Mouse (Mus musculus) E14TG2a.4 (cell line): ENCODE measurements around the gene Zp3.

Experiments
- H3K27me3 ChIP-seq: 2 replicates; pipeline ENCODE4 v1.6.1; 2014; ENCODE audit warnings: low read length, control low read depth; ENCODE audit not compliant: insufficient read depth
- H3K36me3 ChIP-seq: 2 replicates; pipeline ENCODE4 v1.6.1; 2014; ENCODE audit warnings: low read length, control low read depth; ENCODE audit not compliant: insufficient read depth
- H3K4me1 ChIP-seq: replicated peaks from 2 replicates; pipeline ENCODE4 v1.6.1; 2014; ENCODE audit warnings: low read depth, low read length, control low read depth
- H3K4me3 ChIP-seq: replicated peaks from 2 replicates; pipeline ENCODE4 v1.5.1; 2014; ENCODE audit warnings: mild to moderate bottlenecking, low read length
- H3K9me3 ChIP-seq: 2 replicates; pipeline ENCODE4 v1.6.1; 2014; ENCODE audit warnings: low read length, control low read depth
- CTCF ChIP-seq: conservative IDR thresholded peaks from 2 replicates; pipeline ENCODE4 v1.5.1; 2014; ENCODE audit warnings: low read length
- NANOG ChIP-seq: IDR thresholded peaks from 2 replicates; pipeline ENCODE4 v1.6.1; 2014; ENCODE audit warnings: borderline replicate concordance, low read length, mixed read lengths
- POU5F1 ChIP-seq: IDR thresholded peaks from 2 replicates; pipeline ENCODE4 v1.6.1; 2014; ENCODE audit warnings: low read length, borderline replicate concordance

The Zp3 gene

DNA sequence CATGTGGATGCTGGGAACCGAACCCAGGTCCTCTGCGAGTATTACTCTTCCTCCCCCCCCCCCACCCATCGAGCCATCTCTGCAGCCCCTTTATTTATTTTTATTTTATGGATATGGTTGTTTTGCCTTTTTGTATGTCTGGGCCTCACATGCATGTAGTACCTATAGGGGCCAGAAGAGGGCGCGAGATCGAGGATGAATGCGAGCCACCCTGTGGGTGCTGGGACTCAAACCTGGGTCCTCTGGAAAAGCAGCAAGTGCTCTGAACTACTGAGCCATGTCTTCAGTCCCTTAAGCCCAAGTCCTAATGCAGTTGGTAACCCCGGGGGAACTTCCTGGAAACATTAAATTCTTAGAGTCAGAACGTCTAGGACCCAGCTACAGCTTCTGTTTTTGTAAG is 13.0 kb upstream of the Zp3 start:
- H3K36me3 ChIP-seq: no peaks in the 10 kb centered on the region
- no peaks in the 10 kb centered on the region for H3K27me3 ChIP-seq
- H3K9me3 ChIP-seq: no peaks in the 10 kb centered on the region
- TF ChIP-seq CTCF: peak; percentile 80
- TF ChIP-seq POU5F1: no peak
- peaks cover 60% of the 10 kb centered on the region for H3K4me1 ChIP-seq
- no peak overlapping the region for H3K4me3 ChIP-seq

DNA sequence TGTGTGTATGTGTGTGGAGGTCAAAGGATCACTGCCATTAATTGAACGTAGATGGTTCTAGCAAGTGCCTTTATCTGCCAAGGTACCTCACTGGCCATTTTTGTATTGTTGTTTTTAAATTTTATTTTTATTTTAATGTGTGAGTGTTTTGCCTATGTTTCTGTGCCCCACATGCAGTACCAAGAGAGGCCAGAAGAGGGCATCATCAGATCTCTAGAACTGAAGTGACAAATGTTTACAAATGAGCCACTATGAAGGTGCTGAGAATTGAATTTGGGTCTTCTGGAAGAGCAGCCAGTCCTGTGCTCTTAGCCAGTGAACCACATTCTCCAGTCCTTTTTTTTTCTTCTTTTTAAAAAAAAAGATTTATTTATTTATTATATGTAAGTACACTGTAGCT is 11.1 kb upstream of the Zp3 start:
- TF ChIP-seq CTCF (peak; percentile 100), NANOG (no peak), POU5F1 (no peak)
- Histone ChIP-seq H3K4me3 (no peak overlapping the region), H3K27me3 (no peaks in the 10 kb centered on the region), H3K36me3 (no peaks in the 10 kb centered on the region), H3K9me3 (no peaks in the 10 kb centered on the region), H3K4me1 (peaks cover 72% of the 10 kb centered on the region)

DNA sequence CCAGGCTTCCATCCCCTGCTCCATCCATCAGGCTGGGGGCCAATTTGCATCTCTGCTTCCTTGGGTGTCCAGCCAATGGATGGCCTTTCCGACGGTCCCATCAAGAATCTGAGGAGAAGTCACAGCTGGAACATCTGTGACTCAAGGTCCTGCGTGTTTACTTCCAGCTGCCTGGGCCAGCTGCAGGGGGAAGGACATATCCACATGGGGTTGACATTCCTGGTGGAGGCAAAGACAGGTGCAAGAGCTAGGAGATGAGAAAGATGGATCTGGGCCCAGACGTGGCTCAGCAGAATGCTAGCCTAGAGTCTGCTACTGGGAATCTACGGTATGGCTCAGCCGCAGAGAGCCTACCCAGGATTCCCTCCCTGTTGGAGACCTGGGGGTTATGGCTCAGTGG is 9.7 kb upstream of the Zp3 start:
- Histone ChIP-seq H3K36me3 (no peaks in the 10 kb centered on the region), H3K4me3 (no peak overlapping the region), H3K9me3 (0 out of 2 replicates have a peak, but pooled peaks cover 5% of the 10 kb centered on the region), H3K27me3 (no peaks in the 10 kb centered on the region), H3K4me1 (peaks cover 65% of the 10 kb centered on the region)
- TF ChIP-seq CTCF: no peak
- no peak for TF ChIP-seq POU5F1

DNA sequence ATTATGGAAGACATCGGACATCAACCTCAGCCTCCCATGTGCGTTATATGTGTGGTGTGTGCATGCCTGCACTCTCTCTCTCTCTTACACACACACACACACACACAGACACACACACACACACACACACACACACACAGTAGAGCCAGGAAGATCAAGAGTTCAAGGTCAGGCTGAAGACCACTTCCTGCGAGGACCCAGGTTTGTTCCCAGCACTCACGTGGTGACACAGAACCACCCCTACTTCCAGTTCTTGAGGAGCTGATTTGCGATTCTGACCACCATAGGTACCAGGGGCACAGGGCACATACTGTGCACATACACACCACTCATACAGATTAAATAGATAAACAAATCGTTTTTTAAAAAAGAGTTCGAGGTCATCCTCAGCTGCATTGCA is 8.0 kb upstream of the Zp3 start:
- Histone ChIP-seq H3K27me3 (no peaks in the 10 kb centered on the region), H3K4me1 (peaks cover 70% of the 10 kb centered on the region), H3K9me3 (0 out of 2 replicates have a peak, but pooled peaks cover 5% of the 10 kb centered on the region), H3K36me3 (no peaks in the 10 kb centered on the region), H3K4me3 (peak overlapping the region; percentile 61; the same call in 1 of the 2 replicates)
- TF ChIP-seq NANOG: no peak
- no peak for TF ChIP-seq POU5F1
- TF ChIP-seq CTCF: no peak

DNA sequence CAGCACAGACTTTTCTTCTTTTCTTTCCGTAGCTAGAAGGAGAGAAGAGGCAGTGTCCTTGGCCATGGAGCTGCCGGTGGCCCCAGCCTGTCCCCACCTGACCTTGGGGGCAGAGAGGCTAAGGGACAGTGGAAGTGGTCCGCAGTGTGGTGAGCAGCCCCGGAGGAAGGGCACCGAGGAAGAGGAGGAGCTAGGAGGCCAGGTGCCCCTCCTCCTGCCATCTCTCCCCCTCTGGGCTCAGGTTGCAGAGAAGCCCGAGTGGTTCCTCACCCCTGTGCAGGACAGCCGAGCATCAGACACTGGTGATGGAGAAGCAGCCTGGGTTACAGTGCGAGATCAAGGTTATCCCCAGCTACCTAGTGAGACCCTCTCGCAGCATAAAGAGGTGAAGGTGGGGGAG is 5.5 kb upstream of the Zp3 start, which contains the start of gene Ssc4d:
Ssc4d (minus strand) TSS at position 167 of the 400 bp plus-strand sequence.
- H3K4me3 ChIP-seq: no peak within 1 kb of the TSS
- no peak for TF ChIP-seq POU5F1
- TF ChIP-seq CTCF: no peak
- TF ChIP-seq NANOG: no peak

DNA sequence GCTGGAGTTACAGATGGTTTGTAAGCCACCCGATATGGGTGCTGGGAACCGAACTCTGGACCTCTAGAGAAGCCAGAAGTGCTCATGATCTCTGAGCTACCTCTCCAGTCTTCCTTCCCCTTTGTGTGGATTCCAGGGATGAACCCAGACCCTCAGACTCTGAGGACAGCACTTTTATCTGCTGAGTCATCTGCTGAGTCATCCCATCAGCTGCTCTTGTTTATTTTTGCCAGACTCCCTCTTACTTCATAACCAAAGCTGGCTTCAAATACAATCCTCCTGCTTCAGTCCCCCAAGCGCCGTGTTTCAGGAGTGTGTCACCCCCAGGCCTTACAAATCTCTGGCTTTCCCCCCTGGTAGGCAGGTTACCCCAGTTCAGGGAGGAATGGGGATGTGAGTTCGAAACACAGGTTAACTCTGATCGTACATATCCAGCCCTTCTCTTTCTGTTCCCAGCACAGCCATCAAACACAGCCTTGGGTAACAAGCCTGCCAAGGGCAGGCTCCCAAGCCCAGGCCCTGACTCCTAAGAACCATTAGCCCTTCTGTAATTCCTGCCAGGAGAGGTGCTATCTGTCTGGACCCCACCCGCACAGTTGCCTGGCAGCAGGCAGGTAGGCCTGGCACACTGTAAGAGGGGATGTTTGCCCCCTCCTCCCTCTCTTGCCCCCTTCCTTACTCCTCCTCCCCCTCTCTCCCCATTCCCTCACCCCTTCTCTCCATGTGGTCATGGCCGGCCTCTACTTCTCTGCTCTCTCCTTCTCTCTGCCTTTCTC is 3.8 kb upstream of the Zp3 start:
- TF ChIP-seq CTCF (no peak), POU5F1 (no peak), NANOG (no peak)
- peaks cover 12% of the 10 kb centered on the region for H3K9me3 ChIP-seq
- peaks cover 71% of the 10 kb centered on the region for H3K4me1 ChIP-seq
- 0 out of 2 replicates have a peak, but pooled peaks cover 4% of the 10 kb centered on the region for H3K27me3 ChIP-seq
- H3K36me3 ChIP-seq: no peaks in the 10 kb centered on the region
- H3K4me3 ChIP-seq: no peak overlapping the region

More for the DNA sequence above, 5.5 kb upstream of the Zp3 start, which contains the start of gene Ssc4d:
- no peaks in the 10 kb centered on the region for H3K36me3 ChIP-seq
- peaks cover 65% of the 10 kb centered on the region for H3K4me1 ChIP-seq
- no peaks in the 10 kb centered on the region for H3K27me3 ChIP-seq
- H3K9me3 ChIP-seq: peaks cover 12% of the 10 kb centered on the region

DNA sequence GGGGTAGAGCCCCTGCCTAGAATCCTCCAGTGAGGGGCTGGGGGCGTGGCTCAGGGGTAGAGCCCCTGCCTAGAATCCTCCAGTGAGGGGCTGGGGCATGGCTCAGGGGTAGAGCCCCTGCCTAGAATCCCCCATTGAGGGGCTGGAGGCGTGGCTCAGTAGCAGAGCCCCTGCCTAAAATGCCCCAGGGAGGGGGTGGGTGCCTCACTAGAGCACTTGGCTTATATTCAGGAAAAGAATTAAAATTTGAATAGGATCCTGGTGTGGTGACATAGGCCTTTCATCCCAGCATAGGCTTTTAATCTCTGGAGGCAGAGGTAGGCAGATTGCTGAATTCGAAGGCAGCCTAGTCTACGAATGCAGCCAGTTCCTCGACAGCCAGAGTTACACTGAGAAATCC is 518 bp upstream of the Zp3 start:
- Histone ChIP-seq H3K4me1 (peaks cover 64% of the 10 kb centered on the region), H3K36me3 (no peaks in the 10 kb centered on the region), H3K27me3 (peaks cover 12% of the 10 kb centered on the region; the same call in 1 of the 2 replicates), H3K9me3 (peaks cover 10% of the 10 kb centered on the region), H3K4me3 (no peak overlapping the region)
- TF ChIP-seq NANOG (peak; percentile 41; the same call in 1 of the 2 replicates), POU5F1 (no peak)

DNA sequence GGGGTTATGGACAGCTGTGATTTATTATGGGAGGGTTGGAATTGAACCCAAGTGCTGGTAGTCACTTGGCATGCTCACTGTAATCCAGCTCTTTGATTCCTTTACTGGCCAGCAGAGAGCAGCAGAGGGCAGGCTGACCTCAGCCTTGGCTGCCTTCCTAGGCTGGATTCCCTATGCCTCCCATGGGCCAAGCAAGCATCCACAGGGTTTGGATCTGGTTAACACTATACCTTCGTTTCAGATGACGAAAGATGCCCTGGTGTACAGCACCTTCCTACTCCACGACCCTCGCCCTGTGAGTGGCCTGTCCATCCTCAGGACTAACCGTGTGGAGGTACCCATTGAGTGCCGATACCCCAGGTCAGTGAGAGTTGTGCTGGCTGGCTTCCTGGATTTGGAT is 2.5 kb downstream of the Zp3 start:
- Histone ChIP-seq H3K9me3 (peaks cover 6% of the 10 kb centered on the region), H3K36me3 (no peaks in the 10 kb centered on the region), H3K4me3 (no peak overlapping the region), H3K4me1 (peaks cover 58% of the 10 kb centered on the region), H3K27me3 (peaks cover 12% of the 10 kb centered on the region; the same call in 1 of the 2 replicates)
- peak; percentile 78 for TF ChIP-seq CTCF
- no peak for TF ChIP-seq NANOG
